Mouse (Mus musculus) cerebral cortex, adult 2 months (tissue): Measurements from ENCODE around the gene Lysmd1.

Experiments used
- WGBS: fragments of 180-500 bp; shearing (Covaris S2); methylation state at CpG from one replicate; pipeline ENCODE4 v1.1.7; 2018; 5-methylcytosine and 5-hydroxymethylcytosine counted together

The Lysmd1 gene

GRCm38 (mm10) chr3:95173256-95173949 is 39.5 kb downstream of the Lysmd1 start:
- WGBS, result 31% methylated on average over 58 of the region's 58 CpGs

GRCm38 (mm10) chr3:95174011-95174592 is 40.2 kb downstream of the Lysmd1 start:
- WGBS, result 16% methylated on average over 16 of the region's 16 CpGs

- WGBS, result 77% methylated on average over 3 of the region's 3 CpGs
Observed at GRCm38 (mm10) chr3:95176500-95176899, 42.6 kb downstream of the Lysmd1 start.

- 85% methylated on average over 6 of the region's 6 CpGs for WGBS
Observed at GRCm38 (mm10) chr3:95177583-95177982, 43.7 kb downstream of the Lysmd1 start.

GRCm38 (mm10) chr3:95178948-95179347 is 45.1 kb downstream of the Lysmd1 start:
- 49% methylated on average over 5 of the region's 5 CpGs for WGBS

GRCm38 (mm10) chr3:95179890-95180289 is 46.0 kb downstream of the Lysmd1 start:
- WGBS, result 64% methylated on average over 3 of the region's 3 CpGs

GRCm38 (mm10) chr3:95181841-95182240 is 48.0 kb downstream of the Lysmd1 start:
- 43% methylated on average over 1 of the region's 1 CpGs for WGBS

GRCm38 (mm10) chr3:95184796-95185577 is 51.1 kb downstream of the Lysmd1 start:
- 68% methylated on average over 9 of the region's 9 CpGs for WGBS

GRCm38 (mm10) chr3:95186100-95186499 is 52.2 kb downstream of the Lysmd1 start:
- WGBS, result 94% methylated on average over 2 of the region's 2 CpGs

GRCm38 (mm10) chr3:95186888-95187287 is 53.0 kb downstream of the Lysmd1 start:
- WGBS, result 88% methylated on average over 6 of the region's 6 CpGs
